Mouse (Mus musculus) fibroblast of lung, adult 2 months (primary cell): ENCODE results near the gene Emg1.
A peak's percentile ranks its signal among the peaks of the same experiment; 100 is the strongest.
"Not testable (repeated sequence)": the region's sequence is repeated elsewhere in the genome, so short reads cannot be mapped to it uniquely, and the experiment has no call there.

Experiments used
- DNase-seq: peaks from one replicate; pipeline ENCODE4 v3.0.0-alpha.2; 2011; ENCODE audit warnings: low read depth

Emg1 gene

GRCm38 (mm10) chr6:124682291-124682690 lies 29.7 kb downstream of the Emg1 start:
- not testable (repeated sequence) for DNase-seq

GRCm38 (mm10) chr6:124679486-124679885 lies 32.5 kb downstream of the Emg1 start:
- no peak for DNase-seq

- DNase-seq: no peak
Observed at GRCm38 (mm10) chr6:124678769-124679168, 33.2 kb downstream of the Emg1 start.

- no peak for DNase-seq
Observed at GRCm38 (mm10) chr6:124676171-124676570, 35.8 kb downstream of the Emg1 start.

- DNase-seq: no peak
Observed at GRCm38 (mm10) chr6:124674591-124674990, 37.4 kb downstream of the Emg1 start.

GRCm38 (mm10) chr6:124673619-124674018 lies 38.4 kb downstream of the Emg1 start:
- no peak for DNase-seq

- DNase-seq: no peak
Observed at GRCm38 (mm10) chr6:124672100-124672499, 39.9 kb downstream of the Emg1 start.

GRCm38 (mm10) chr6:124670281-124670900 lies 41.6 kb downstream of the Emg1 start:
- no peak for DNase-seq

- DNase-seq: no peak
Observed at GRCm38 (mm10) chr6:124669234-124669859, 42.6 kb downstream of the Emg1 start.

GRCm38 (mm10) chr6:124665011-124665410 lies 47.0 kb downstream of the Emg1 start:
- no peak for DNase-seq

GRCm38 (mm10) chr6:124664256-124664655 lies 47.7 kb downstream of the Emg1 start:
- no peak for DNase-seq

GRCm38 (mm10) chr6:124663424-124663795 lies 48.6 kb downstream of the Emg1 start:
- no peak for DNase-seq

GRCm38 (mm10) chr6:124662477-124663423 lies 49.2 kb downstream of the Emg1 start, which contains the start of gene Lpcat3:
Lpcat3 (plus strand) TSS chr6:124663027.
- peak; percentile 87 for DNase-seq

- no peak for DNase-seq
Observed at GRCm38 (mm10) chr6:124661995-124662394, 50.0 kb downstream of the Emg1 start.

GRCm38 (mm10) chr6:124661156-124661806 lies 50.7 kb downstream of the Emg1 start:
- DNase-seq: no peak

- no peak for DNase-seq
Observed at GRCm38 (mm10) chr6:124658067-124658466, 53.9 kb downstream of the Emg1 start.

GRCm38 (mm10) chr6:124655893-124656292 lies 56.1 kb downstream of the Emg1 start:
- no peak for DNase-seq
